Mouse (Mus musculus) mature B cell (primary cell): Measurements from ENCODE around the gene Kif24.

Source experiments
- in situ Hi-C: fragments of 300-500 bp; cut with MboI; formaldehyde crosslinking; loops from 2 replicates; pipeline ENCODE4 v1.14.3; 2019

Kif24 gene

DNA sequence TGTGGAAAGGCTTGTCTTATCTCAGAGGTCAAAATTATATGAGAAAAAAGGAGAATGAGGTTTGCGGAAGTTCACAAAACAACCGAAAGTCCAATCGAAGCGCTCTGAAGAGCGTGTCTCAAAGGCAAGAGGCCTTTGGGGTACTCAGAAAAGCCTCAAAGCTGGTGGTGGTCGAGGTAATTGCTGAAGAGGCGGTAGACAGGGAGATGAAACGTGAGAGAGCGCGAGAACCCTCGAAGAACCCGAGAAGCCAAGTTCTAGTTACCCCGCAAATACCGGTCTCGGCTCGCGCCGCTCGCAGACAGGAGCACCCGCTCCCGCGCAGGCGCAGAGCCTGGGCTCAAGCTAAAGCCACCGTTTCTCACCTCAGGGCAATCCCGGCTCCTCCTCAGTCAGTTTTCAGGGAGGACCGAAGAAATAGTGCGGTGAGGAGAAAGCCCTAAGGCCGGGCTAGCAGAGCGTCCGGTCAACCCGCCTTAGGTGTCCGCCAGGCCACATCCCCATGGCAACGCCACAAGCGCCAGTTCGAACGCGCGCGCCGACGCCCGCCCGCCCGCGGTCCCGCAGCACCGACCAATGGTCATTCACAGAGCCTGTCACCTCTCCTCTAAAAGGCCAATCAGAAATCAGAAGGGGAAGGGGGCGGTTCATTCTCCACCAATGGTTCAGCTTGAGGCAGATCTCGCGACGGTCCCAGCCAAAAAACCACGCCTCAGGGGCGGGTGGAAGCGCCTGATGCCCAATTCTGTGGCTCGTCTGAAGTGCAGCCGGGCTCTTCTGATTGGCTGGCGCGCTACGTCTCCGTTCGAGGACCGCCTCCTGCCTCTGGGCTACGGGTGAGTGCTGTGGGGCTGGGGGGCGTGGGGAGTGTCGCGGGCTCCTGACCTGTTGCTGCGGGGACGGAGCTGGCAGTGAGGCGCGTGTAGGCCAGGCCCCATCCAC lies at the start of gene Kif24, which contains the start of gene Nudt2:
Gene Kif24, minus strand, starts transcription at position 543 of the 942 bp plus-strand sequence.
Gene Nudt2, plus strand, starts transcription at position 807 of the 942 bp plus-strand sequence.
- in situ Hi-C loops: no loop called here

DNA sequence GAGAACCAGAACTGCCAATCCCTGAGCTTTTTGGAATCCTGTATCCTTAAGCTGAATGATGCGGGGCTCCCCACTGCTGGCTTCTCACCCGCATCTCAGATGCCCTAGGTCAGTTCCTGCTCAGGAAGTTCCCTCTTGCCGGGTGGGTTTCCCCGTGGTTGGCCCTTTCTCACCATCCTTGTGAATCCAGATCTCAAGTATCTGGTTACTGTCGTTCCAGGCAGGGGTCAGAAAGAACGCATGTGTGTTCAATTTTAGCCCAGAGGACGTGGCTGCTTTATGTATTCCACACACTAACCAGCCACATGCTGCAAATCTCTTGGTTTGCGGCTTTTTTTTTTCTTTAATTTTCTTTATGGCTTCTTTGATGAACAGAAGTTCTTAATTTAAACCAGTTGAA lies 49.0 kb upstream of the Kif24 start:
- in situ Hi-C loops: no loop called here

DNA sequence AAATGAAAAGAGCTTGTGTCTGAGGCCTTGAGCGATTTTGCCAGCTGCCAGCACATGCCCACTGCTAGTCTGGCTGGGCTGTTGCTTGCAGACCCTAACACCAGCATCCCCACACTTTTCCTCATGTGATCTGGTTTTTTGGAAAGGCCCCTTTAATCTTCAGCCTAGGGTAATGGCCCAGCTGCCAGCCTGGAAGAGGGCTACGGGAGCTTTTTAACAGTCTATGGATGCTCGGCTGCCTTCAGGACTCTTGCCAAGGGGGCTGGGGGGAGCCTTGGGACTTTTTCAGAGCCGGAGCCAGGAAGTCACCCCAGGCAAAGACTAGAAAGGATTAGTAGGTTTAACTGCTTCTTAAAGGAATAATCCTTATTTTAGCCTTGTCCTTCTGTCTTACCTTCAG lies 48.6 kb upstream of the Kif24 start:
- in situ Hi-C loops: no loop called here

DNA sequence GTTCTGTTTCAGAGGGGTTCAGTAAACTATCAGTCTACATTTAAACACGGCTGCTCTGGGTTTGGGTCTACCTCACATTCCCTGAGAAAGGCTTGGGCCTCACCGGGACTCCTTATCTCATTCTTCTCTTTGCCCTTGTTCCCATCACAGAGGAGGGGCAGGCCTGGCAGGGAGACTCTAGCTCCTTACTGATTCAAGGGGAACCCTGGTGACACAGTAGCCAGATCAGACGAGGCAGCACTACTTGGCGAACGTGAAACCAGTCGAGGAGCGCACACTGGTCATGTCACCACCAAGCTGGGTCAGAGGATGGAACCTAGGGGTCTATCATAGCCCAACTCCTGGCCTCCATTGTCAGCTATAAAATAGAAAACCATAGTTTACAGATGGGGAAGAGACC lies 43.3 kb upstream of the Kif24 start:
- in situ Hi-C loops: no loop called here

DNA sequence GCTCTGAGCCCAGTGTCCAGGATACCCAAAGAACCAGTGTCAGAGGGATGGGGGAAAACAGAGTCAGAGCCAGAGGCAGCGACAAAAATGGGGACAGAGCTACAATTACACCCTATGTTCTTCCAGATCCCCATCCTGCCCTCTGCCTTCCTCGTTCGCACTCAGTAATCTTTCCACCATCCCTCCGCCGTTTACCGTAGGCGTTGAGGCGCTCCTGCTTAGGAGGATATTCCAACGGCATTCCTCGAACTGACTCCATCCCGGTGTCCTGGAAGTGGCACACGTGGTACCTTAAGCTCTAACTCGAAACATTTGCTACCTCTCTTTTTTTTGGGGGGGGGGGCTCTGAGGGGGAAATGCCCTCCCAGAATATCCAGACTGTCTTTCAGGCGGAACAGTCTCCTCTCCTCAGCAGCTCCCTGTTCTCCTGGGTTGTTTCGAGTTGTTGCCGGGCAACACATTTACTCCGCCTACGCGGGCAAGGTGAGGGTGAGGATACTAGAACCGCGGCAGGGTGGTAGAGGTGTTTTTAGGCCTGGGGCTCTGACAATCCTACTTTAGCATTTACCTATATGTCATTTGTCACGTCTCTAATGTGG lies 42.7 kb upstream of the Kif24 start:
- in situ Hi-C loops: no loop called here

DNA sequence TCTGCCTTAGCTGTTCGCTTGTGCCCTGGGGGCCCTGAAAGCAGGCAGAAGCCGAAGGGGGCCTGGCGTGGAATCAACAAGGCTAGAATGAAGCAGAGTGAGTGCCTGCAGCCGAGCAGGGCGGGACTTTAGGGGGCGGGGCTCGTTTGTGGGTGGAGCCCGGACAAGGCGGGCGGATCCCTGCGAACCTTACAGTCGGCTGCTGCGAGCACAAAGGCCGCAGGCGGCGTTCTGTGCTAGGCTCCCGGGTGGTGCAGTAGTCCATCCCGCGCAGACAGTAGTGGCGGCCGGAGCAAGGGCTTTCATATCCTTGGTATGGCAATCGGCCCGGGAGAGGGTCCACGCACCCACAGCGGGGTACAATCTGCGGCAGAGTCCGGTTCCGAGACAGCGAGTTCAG lies 42.2 kb upstream of the Kif24 start:
- in situ Hi-C loops: no loop called here

DNA sequence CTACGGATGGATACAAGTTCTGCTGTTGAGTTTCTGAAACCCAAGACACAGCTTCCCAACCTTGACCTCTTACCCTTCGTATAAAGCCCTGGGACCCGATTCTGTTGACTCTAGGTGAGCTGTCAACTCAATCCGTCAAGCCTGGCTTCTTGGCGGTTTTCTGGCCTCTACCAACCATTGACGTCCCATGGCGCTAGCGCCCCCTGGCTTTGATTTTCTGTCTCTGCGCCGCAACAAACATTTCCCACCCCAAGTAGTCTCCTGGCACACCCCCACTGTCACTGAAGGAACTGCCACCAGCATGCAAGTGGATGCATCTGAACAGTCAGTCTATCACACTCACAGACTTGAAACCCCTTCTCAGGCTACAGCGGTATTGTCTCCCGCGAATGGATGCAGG lies 41.5 kb upstream of the Kif24 start:
- in situ Hi-C loops: no loop called here

DNA sequence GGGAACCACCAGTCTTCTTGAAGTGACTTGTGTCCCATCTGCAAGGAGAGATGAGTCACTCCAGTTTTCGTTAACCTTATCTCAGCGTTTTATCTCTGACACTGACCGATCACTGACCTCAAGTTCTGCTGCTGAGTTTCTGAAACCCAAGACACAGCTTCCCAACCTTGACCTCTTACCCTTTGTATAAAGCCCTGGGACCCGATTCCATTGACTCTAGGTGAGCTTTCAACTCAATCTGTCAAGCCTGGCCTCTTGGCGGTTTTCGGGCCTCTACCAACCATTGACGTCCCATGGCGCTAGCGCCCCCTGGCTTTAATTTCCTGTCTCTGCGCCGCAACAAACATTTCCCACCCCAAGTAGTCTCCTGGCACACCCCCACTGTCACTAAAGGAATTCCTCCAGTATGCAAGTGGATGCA lies 40.5 kb upstream of the Kif24 start:
- in situ Hi-C loops: no loop called here

DNA sequence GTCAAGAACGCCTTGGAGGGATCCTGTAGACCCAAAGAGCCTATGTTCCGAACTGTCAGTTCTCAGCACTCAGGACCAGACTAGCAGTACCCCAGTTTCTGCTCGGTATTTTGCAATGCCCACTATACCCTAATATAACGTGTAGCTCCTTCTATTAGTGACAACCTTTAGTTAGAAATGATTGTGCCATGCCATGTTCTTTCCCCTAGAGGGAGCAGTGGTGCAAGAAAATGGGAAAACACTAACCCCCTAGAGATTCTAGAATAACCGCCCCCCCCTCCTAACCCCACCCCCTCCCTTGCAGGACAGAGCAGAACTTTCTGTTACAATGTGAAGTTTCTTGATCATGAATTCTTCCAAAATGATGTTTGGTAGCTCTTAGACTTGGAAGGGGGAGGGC lies 39.6 kb upstream of the Kif24 start:
- in situ Hi-C loops: no loop called here

DNA sequence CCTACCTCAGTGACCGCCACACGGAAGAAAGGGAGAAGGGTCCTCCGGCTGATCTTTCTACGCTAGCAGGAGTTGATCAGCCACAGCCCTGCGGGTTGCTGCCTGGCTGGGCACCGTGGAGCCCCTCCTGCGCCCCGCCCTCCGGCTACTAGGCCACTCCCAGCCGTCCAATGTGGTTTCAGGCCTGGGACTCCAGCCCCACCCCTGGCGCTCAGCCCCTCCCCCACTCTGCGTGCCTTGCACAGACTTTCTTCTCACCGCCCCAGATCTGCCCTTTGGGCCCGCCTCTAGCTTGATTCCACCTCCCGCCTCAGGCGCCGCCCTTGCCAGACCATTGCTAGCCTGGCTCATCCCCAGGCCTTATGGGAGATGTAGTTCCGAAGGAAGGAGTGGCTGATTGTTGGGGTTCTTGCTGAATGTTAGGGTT lies 38.3 kb upstream of the Kif24 start, which contains the start of gene AI464131:
Gene AI464131, minus strand, starts transcription at position 91 of the 427 bp plus-strand sequence.
- in situ Hi-C loops: no loop called here

DNA sequence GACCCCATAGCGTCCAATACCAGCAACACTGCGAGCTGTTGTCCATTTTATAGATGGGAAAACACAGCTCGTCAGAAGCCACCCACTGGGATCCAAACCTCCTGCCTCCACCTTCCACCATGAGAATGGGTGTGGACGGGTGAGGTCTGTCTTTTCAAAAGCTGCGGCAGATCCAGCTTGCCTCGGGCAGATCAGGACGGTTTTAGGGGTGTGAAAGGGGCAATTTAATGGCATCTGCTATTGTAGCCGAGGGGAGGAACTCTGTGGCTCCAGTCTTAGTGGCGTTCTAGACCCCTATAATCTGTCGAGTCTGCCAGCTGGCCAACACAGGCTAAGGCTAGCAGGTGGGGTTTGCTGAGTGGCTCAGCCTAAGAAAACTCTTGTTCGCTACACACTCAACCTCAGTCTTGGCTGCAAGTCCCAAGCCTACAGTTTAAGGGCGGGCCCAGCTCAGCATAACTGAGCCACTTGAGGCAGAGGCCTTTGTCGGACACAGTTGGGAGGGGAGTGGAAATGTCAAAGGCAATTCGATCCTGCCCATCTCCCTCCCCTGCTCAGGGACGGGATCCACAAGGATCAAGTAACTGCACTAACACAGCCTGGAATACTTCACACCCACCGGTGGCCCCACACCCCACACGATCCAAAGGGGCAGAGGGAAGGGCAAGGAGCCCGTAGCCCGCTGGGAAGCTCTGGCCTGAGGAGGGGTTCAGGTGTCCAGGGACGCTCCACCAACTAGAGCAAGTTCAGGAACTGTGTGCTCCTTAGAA lies 37.7 kb upstream of the Kif24 start:
- in situ Hi-C loops: no loop called here

DNA sequence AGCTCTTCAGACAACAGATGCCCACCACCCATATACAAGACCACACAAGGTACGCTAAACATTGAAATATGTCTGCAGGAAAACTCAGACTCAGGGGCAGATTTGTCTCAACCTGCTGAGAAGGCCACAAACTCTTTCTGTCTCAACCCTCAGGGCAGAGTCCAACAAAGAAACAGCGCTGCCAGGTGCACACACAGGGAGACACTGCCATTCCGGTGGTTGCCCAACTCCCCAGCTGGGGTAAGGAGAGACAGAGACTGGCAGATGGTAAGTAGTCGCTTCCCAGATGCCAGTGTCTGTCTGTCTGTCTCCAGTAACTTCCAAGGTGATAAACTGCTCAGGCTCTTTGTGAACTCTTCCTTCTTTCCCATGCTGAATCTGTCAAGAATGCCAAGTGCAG lies 36.1 kb upstream of the Kif24 start:
- in situ Hi-C loops: no loop called here

DNA sequence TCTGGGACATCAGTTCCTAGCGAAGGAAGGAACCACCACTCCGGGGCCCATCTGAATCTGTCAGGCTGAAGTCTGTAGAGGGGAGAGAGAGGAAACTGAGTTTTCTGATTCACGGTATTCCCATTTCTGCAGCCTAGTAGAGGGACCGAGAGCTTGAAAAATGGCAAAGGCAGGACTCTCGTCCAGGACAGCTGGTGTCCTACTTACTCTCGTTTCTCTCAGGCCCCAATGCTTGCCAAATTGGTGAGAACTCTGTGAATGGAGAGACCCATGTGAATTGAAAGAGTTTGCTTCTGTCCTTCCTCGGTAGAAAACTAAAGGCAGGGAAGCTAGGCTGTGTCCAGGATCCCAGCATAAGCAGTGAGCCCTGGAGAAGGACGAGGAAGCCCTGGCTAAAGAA lies 34.9 kb upstream of the Kif24 start:
- in situ Hi-C loops: no loop called here

DNA sequence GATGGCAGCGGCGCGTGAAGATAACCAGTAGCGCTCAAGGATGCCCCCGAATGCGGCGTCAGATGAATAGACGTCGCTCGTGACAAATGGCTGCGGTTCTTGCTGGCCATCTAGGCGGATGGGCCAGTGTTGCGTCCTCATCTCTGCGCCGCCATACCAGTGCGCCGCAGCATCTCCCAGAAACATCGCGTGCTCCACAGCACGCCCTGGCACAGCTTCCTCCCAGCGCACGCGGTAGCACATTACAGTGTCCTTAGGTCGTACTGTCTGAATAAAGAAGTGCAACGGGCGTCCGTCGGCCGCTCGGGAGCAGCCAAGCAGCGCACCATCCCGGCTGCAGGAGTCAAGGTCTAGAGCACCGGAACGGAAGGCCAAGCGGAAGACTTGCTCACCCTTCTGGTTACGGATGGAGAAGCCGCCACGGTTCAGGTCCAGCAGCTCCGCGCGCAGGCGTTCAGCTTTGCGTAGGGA lies 34.3 kb upstream of the Kif24 start:
- in situ Hi-C loops: no loop called here

DNA sequence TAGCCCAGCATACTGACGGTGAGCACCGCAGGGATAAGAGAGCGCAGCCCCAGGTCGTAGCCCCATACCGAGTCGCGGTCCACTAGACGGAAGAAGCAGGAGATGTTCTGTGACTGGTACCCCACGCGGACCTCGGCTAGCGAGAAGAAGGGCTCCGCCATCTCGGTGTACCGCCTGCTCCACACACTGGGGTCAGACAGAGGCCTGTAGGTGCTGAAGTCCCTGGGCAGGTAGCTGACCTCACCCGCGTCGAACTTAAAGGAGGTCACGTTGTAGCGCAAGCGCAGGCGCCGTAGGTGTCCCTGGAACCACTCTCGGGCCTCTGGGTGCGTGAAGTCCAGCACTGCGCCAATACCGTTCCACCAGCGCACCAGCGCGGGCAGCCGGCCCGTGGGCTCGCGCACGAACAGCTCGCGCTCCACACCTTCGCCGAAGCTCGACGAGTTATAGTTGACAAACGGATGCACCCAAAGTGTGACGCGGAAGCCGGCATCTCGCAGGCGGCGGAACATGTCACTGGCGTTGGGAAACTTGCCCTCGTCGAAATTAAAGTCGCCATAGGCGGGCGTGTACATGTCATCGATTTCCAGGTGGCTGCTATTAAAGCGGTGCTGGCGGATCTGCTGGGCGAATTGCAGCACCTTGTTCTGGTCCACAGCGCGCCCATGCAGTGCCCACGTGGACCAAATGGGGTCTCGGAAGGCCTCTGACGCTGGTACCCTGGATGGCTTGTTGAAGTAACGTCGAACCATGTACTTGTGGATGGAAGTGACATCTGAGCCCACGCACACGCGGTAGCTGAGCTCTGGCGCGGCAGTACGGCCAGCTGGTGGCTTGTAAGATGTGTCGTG lies 33.5 kb upstream of the Kif24 start:
- in situ Hi-C loops: no loop called here

DNA sequence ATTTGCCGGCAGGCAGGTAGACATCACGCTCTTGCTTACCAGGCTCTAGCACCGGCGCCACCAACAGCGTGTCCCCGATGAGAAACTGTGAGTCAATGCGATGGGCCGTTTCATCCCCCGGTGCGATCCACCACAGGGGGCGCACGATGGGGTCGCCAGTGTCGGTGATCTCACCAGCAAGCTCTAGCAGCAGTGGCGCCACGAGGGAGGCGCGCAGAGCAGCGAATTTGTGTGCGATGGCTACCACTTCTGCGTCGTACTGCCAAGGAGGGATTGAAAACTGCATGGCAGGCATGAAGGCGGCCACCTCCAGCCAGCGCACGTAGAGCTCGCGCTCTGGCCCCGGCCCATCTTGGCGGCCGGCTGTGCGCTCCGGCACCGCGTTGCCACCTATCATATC lies 32.9 kb upstream of the Kif24 start:
- in situ Hi-C loops: no loop called here

DNA sequence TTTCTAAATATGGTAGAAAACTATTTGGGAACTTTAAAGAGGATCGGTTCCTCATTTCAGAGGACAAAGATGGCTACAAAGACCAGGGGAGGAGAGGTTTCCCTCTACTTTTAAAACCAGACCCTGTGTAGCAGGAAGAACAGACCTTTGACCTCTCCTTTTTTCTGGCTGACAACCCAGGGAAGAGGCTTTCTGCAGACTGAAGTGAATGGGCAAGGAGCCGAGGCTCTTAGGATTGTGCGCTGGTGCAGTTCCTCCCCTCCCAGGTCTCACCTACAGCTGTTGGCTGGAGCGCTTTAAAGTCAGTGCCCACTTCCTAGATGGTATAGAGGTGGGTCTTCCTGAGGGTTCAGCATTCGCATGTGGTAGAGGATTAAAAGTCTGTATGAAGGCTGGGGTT lies 32.4 kb upstream of the Kif24 start:
- in situ Hi-C loops: no loop called here

DNA sequence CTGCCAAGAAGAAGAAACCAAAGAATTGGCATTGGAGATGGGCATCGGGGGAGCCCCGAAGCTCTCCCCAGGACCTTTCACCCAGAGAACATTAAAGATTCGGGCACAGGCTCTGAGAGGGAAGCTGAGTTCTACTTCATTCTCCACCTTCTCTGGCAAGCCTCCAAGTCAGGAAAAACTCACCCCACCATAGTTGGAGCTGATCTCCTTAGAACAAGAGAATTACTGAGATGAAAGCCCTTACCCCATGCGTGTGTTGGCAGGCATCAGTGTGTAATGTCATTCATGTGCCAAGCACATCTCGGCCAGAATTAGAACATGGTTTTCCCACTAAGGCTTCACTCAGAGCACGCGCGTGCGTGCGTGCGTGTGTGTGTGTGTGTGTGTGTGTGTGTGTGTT lies 31.2 kb upstream of the Kif24 start:
- in situ Hi-C loops: no loop called here

DNA sequence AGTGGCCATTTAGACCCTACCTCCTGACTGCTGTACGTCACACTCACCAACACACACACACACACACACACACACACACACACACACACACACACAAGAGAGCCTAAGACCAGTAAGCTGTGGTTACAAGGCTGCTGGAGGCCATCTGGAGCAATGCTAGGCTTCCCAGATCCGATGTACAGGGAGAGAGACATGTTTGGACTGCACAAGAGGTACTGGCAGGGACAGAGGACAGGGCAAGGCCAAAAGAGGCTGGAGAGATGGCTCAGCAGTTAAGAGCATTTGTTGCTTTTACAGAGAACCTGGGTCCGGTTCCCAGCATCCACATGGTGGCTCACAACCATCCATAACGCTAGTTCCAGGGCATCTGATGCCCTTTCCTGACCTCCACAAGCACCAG lies 30.4 kb upstream of the Kif24 start:
- in situ Hi-C loops: no loop called here

DNA sequence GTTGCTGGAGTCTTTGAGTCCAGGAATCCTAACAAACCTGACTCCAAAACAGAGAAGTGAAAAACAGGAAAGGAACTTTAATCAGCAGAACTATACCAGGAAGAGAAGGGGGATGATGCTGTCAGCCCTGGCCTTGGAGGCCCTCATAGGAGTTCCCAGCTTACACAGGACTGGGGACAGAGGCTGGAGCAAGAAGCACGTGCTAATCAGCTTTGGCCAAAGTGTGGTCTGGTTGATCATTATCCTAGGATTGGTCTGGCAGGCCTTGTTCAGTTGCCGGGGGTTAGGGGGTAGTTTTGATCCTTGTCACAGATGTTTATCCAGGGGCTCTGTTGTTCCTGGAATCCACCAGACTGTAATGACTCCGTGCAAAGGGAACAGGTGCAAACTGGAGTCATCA lies 29.7 kb upstream of the Kif24 start:
- in situ Hi-C loops: no loop called here

DNA sequence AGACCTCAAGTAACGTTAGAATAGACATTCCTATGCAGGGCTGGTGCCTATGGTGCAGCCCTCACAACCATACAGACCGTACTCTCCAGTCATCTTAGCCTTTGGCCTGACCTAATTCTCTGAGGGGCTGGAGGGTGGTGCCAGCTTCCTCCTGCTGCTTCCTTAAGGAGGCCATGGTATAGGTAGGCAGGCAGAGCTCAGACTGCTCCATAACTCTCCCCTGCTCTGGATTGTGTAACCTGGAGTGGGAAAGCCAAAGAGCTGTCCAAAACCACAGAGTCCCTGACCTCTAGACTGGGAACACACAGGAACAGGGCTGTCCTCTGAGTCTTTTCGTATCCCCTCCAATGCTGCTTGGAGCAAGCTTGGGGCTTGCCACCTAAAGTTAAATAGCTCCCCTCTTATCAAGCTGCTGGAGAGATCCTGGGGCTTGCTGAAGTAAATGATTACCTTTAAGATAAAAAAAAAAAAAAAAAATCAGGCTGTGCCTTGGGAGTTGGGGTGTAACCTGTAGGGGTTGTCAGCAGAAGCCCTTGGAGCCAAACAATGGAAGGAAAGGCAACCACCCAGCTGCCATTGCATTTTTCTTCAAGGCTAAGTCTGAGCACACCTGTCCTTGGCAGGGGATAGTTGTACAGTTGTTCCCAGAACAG lies 28.9 kb upstream of the Kif24 start:
- in situ Hi-C loops: no loop called here
